Mouse (Mus musculus) WW6 (cell line): ENCODE data around the gene Cyp2u1.

Experiments used
- DNase-seq: peaks from one replicate; pipeline ENCODE4 v3.0.0-alpha.2; 2013; ENCODE audit warnings: low read depth, low spot score

Cyp2u1 gene

DNA sequence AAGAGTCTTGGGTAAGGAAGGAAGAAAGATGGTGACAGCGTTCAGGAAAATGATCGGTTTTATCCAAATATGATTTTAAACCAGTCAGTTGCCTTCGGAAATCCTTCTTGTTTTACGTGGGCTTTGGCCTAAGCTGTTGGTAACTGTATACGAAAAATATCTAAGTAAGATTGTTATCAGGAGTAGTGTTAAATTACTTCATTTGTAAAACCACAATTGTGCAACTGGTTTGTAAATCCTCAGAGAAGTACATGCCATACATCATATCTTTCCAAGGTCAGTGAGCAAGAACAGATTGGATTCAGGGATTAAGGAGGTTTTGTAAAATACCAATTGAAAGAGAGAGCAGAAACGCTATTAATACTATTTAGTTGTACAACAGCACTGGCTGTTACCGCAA lies 3.2 kb upstream of the Cyp2u1 start:
- DNase-seq: no peak

GRCm38 (mm10) chr3:131303320-131303714 lies 290 bp upstream of the Cyp2u1 start:
- no peak for DNase-seq

DNA sequence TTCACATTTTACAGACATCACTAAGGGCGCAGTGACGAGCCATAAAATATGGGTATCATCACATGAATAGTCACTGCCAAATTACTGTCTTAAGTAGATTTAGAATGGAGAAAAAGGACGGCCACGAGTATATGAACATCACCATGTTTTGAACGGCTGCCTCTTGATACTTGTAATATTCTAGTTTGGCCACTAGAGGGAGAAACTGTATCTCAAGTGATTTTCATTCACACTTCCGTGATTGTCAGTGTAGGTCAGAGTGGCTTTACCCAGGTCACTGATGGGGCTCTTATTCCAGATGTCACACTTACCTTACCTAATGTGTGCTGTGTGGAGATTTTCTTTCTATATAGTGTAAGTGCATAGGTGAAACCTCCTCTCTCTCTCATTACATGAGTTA lies 3.1 kb downstream of the Cyp2u1 start:
- no peak for DNase-seq

DNA sequence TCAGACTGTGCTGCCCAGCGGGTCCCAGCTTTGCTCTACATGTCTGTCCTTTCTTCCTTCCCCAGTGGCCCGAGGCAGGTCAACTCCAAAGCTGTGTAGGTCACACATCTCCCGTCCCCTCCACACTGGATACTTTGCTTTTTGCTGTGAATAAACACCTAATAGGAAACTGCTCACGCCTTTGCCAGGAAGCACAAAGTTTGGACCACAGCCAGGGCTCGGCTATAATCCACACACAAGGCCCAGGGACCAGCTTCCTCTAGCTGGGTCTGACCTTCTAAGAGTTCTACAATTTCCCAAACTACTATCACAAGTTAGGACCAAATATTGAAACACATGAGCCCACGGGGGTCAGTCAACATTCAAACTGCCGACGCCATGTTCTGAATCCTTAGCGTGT lies 3.9 kb downstream of the Cyp2u1 start:
- no peak for DNase-seq

GRCm38 (mm10) chr3:131296893-131297292 lies 6.1 kb downstream of the Cyp2u1 start:
- DNase-seq: no peak

DNA sequence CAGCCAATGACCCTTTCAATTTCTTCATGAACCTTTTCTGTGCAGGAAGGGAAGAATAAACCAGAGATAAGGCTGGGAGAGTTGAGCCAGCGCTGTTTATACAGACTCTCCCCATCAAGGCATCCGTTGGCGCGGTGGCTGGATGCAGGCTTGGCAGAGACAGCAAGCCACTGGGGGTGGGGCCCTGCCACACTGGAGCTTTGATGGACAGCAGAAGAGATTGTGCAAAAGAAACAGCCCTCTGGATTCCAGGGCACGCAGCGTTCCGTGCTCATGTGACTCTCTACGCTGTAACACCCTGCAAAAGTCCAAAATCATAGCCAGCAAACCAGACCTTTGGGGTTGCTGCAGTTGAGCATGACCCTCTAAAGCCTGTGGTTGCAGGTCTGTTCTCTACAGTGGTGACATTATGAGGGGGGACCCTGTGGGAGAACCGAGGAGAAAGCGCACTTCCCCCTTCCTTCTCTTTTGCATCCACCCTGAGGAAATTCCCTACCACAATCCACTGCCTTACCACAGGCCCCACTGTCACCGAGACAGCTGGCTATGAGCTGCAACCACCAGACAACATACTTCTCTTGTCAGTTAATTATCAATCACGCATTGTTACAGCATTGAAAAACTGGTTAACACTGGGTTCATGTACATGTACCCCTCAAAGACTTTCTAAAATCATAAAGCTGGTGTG lies 7.4 kb downstream of the Cyp2u1 start:
- no peak for DNase-seq

GRCm38 (mm10) chr3:131294503-131294902 lies 8.5 kb downstream of the Cyp2u1 start:
- DNase-seq: no peak

GRCm38 (mm10) chr3:131292959-131293358 lies 10.1 kb downstream of the Cyp2u1 start:
- no peak for DNase-seq

- no peak for DNase-seq
Measured at GRCm38 (mm10) chr3:131292349-131292748, 10.7 kb downstream of the Cyp2u1 start.

GRCm38 (mm10) chr3:131291890-131292289 lies 11.1 kb downstream of the Cyp2u1 start:
- no peak for DNase-seq

GRCm38 (mm10) chr3:131274151-131274550 lies 28.9 kb downstream of the Cyp2u1 start:
- no peak for DNase-seq

- no peak for DNase-seq
Measured at GRCm38 (mm10) chr3:131272374-131273100, 30.5 kb downstream of the Cyp2u1 start.

DNA sequence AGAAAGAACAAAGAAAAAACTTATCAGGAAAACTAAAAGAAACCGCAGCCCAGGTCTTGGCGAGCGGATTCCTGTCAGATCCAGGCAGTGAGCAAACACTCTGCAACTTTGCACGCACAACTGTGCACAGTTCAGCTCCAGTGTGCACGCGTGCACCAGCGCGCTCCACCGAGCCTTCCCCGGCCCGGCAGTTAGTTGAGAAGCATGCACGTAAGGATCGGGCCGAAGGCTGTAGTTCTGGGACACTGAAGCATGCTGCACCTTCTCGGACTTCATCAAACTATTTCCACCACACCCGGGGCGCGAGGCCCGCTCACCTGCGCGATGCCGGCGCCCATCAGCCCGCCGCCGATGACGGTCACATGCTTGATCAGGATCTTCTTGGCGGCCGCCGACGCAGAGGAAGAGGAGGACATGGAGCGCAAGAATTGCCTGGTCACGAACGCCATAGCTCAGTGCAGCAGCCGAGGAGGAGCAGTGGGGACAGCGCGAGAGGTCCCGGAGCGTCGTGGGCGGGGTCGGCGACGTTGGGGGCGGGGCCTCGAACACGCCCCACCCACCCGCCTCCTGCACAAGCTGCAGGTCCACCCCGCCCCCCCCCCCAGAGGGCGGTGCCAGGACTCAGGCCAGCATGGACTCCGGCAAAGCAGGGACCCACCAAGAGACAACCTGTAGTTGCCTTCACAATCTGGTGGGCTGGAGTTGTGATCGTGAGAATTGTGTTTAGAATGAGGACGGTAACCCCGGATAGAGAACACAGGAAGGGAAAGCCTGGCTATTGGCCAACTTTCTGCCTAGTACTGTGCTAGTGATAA lies 31.3 kb downstream of the Cyp2u1 start, which contains the start of gene Hadh:
TSS of gene Hadh (minus strand) at position 543 of the 815 bp plus-strand sequence.
- peak; percentile 55 for DNase-seq

GRCm38 (mm10) chr3:131271157-131271556 lies 31.9 kb downstream of the Cyp2u1 start:
- peak; percentile 47 for DNase-seq

GRCm38 (mm10) chr3:131270381-131270780 lies 32.6 kb downstream of the Cyp2u1 start:
- DNase-seq: no peak

GRCm38 (mm10) chr3:131266366-131267050 lies 36.5 kb downstream of the Cyp2u1 start:
- DNase-seq: no peak

- no peak for DNase-seq
Measured at GRCm38 (mm10) chr3:131265516-131265915, 37.5 kb downstream of the Cyp2u1 start.

DNA sequence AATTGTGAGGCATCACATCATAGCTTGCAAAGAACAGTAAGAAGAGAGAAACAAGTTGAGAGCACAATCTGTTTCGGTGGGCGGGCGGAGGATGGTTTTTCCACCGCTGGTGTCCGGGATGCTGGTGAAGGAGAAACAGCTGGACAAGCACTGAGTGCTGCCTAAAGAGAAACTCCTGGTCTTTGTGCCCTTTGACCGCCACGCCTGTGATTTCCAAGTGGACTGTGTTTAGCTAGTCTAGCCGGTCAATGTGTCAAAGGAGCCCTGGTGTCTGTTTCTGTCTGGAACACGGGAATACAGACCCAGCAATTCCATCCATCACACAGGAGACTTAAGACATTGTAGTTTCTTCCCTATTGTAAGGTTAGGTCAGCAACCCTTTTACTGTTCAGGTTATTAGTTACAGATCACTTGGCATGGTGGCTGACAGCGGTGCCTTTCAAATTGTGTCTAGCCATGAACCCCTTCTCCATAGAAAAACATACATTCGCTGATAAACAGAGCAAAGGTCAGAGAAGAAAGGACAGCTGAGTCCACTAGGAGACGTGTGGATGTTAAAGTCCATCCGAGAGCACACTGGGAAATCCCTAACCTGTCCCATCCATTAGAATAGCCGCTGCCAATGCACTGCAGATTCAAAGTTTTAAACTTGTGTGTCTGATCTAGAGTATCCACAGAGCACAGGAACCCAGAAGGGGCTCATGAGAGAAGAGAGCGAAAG lies 39.1 kb downstream of the Cyp2u1 start:
- no peak for DNase-seq

DNA sequence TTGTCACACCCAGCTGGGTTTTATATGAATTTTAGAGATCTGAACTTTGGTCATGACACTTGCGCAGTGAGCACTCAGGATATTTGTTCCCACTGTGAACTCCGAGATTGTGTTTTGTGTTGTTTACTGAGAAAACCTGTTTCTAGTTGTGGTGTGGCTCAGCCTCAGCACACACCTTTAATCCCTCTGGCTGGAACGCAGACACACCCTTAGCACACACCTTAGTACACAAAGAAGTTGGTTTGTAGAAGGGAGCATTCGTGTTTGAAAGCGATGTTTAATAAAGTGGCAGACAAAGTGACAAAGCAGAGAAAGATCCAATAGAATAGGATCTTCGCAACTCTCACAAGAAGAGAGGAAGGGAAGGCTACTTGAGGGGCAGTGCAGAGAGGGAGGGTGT lies 42.6 kb downstream of the Cyp2u1 start:
- DNase-seq: no peak

DNA sequence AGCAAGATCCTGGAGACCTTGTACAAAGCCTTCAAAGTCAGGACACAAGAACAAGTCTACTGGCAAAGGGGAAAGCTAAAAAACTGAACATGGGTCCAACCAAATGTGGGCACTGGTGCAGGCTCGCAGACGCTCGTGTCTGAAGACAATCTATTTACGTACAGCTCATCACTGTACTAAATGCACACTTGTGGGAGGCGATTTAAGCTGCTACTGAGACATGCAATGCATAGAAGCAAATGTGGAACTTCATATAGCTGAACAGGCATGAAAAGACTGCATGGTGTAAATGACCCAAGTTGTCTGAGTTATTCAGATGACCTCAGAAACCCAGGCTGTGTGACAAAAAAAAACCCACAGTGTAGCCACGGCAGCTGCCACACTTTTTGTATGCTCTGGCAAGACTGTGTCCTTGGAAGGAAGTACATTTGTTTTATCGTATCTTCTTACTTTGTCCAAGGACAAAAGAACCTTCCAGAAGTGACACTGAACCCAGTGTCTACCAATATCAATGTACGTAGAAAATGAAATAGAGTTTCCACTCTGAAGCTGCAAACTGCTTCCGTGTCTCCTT lies 43.5 kb downstream of the Cyp2u1 start:
- DNase-seq: no peak

- no peak for DNase-seq
Measured at GRCm38 (mm10) chr3:131258921-131259320, 44.1 kb downstream of the Cyp2u1 start.
